ENCODE assay signal across 17 mouse cellular contexts in the genomic region with DNA sequence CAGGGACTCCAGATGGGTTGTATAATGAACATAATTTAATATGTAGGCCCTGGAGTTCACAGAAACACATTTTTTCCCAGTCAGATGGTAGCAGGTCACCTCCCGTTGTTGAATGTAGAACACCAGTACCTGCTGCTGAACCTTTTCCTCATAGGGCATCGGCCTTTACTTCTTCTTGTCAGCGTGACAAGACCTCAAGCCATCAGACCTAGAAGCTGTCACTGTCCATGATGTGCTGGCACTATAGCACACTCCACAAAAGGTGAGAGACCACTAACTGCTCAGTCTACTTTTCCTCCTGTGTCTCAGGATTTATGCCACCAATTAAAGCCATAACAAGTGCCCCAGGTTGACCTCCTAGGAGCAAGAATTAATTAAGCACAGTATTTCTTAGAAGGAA.
DNase-seq lines count a peak whose midpoint lies in the region; TF ChIP-seq lines count a peak whose summit lies in the region.
"Had no signal": no experiment of that assay in that cellular context is flagged by ENCODE, and none has a peak within 500 bp of the region (broad histone marks: within the 10 kb centered on the region; RNA-seq: fewer than 3 reads in every experiment).

No protein-coding gene starts in this region.

- DNase-seq in heart, adult 11 months = peak; percentile 72
- no peak for DNase-seq in heart, postnatal 14 days
- DNase-seq in brain, embryonic 14.5 days (ENCODE audit: low read depth) = peak; percentile 8
- DNase-seq in forelimb bud, embryonic 11.5 days (ENCODE audit: low read depth, low spot score) = peak; percentile 41
- DNase-seq in mesoderm, embryonic 11.5 days (ENCODE audit: low read depth, low spot score) = peak; percentile 24
- DNase-seq in lung, postnatal 10 days = no peak
- no peak for DNase-seq in heart, postnatal 4 days
- DNase-seq: adrenal gland, adult 2 months; adrenal gland, postnatal 14 days; cerebellum, adult 11-12 months; cerebellum, adult 8-10 months; cerebellum, postnatal 14 days; gastrocnemius, adult 2 months; gastrocnemius, postnatal 14 days; heart, adult 18-20 months; heart, postnatal 10 days; kidney, adult 11 months had no signal

- intact Hi-C loops in heart, postnatal 14 days (cut with DNase I) = no loop called here

- TF ChIP-seq POLR2A in brain, embryonic 14.5 days (IDR thresholded peaks at IDR 0.05; ENCODE audit: borderline replicate concordance, extremely low read depth, insufficient read depth, insufficient read length, poor library complexity, severe bottlenecking) = no peak

- TF ChIP-seq CTCF in brain, embryonic 14.5 days (IDR thresholded peaks at IDR 0.05; ENCODE audit: borderline replicate concordance, extremely low read depth, insufficient read depth, insufficient read length) = no peak

Comparison
In these comparisons a context has a peak if more than half of its experiments do, and no peak if none do; other contexts are left out.
1. DNase-seq: peak in heart, adult 11 months (single experiment), brain, embryonic 14.5 days (single experiment), forelimb bud, embryonic 11.5 days (single experiment) and mesoderm, embryonic 11.5 days (single experiment); none in heart, postnatal 14 days (0 of 2), lung, postnatal 10 days (single experiment) and heart, postnatal 4 days (single experiment).